Mouse (Mus musculus) B cell, adult 67 days (primary cell): ENCODE data around the gene Spsb4. TPM values are rescaled to one million over a fixed set of nuclear protein-coding genes. Genes with fewer than 3 reads are reported as not detected.

Source experiments
- total RNA-seq, 2 experiments: library from RNA; stranded (reverse); gene quantifications; 4 replicates each; pipeline ENCODE4 v1.2.4; 2023

The Spsb4 gene
- not detected for total RNA-seq

DNA sequence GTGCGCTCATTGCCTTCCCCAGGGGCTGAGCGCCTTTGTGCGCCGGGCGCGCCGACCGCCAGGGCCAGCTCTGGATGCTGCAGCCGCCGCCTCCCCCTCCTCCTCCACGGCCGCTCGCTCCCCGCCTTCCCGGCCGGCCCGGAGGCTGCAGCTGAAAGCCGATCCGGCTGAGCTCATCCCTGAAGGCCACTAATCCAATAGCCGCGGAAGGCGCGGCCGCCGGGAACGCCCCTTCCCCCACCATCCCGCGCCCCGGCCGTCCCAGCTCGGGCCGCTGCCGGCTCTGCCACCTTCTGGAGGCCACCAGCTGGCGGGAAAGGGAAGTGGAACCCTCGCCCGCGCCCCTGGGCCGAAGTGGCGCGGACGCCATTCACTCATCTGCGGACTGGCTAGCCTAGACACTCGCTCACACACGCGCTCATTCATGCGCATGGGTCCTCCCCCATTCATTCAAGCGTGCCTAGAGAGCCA, at the start of gene Spsb4:
Gene Spsb4, minus strand, starts transcription at position 167 of the 471 bp plus-strand sequence.

Other genes with a start within 250 kb of the Spsb4 start
- 1 to 10 TPM; 1.2 to 2.5 TPM for gene Pxylp1, start 126.2 kb downstream of the Spsb4 start, total RNA-seq
- gene Slc25a36, start 92.3 kb upstream of the Spsb4 start, total RNA-seq: 100 to 1,000 TPM; 107 to 128 TPM